Mouse (Mus musculus) CH12.LX (cell line): ENCODE results near the gene Kpna6. TPM values are rescaled to one million over a fixed set of nuclear protein-coding genes. Genes with fewer than 3 reads are reported as not detected.

ENCODE experiments used
- DNase-seq: peaks from one replicate; pipeline ENCODE4 v3.0.0-alpha.2; 2013; ENCODE audit errors: extremely low read depth
- H3K27ac ChIP-seq: 2 replicates; pipeline ENCODE4 v1.5.1; 2012; ENCODE audit warnings: low read depth, mild to moderate bottlenecking, control low read depth, moderate library complexity; ENCODE audit not compliant: insufficient read depth
- H3K27me3 ChIP-seq: replicated peaks from 2 replicates; pipeline ENCODE3; 2012; ENCODE audit warnings: inconsistent platforms
- H3K36me3 ChIP-seq, 2 experiments: replicated peaks in 1 of 2; 2 replicates each; pipeline versions ENCODE3 to v1.6.1; 2012; ENCODE audit warnings: inconsistent platforms in 1 of 2, low read length in 1 of 2, mild to moderate bottlenecking in 1 of 2, mixed read lengths in 1 of 2, moderate library complexity in 1 of 2; ENCODE audit not compliant: control insufficient read depth in 1 of 2, insufficient read depth in 1 of 2
- H3K4me1 ChIP-seq, 2 experiments: 2 replicates each; pipeline ENCODE4 v1.6.1; 2012; ENCODE audit warnings: inconsistent platforms in 1 of 2, moderate library complexity in 1 of 2; ENCODE audit not compliant: insufficient read depth in 2 of 2, control insufficient read depth in 1 of 2
- H3K4me2 ChIP-seq: 2 replicates; pipeline ENCODE4 v1.6.1; 2012; ENCODE audit warnings: low read depth, mild to moderate bottlenecking, control low read depth; ENCODE audit not compliant: poor library complexity, insufficient read depth, severe bottlenecking
- H3K4me3 ChIP-seq, 3 experiments: fragments of 150-350 bp in 1 of 3; sonication (generic) in 1 of 3; replicated peaks in 1 of 3; 2 replicates each; pipeline versions ENCODE3 to v1.5.1; 2011 to 2012; ENCODE audit warnings: low read depth in 2 of 3, low read length in 2 of 3, mild to moderate bottlenecking in 2 of 3, moderate library complexity in 2 of 3, control low read depth in 1 of 3, improper control_type of control experiment in 1 of 3, inconsistent platforms in 1 of 3, mixed read lengths in 1 of 3; ENCODE audit not compliant: poor library complexity in 1 of 3
- H3K79me2 ChIP-seq: replicated peaks from 2 replicates; pipeline ENCODE4 v1.6.1; 2012; ENCODE audit warnings: mild to moderate bottlenecking, moderate library complexity; ENCODE audit not compliant: control insufficient read depth, poor library complexity, insufficient read depth, severe bottlenecking; ENCODE audit errors: extremely low read depth
- H3K9ac ChIP-seq: 2 replicates; pipeline ENCODE4 v1.6.1; 2012; ENCODE audit warnings: low read depth, mild to moderate bottlenecking, control low read depth, moderate library complexity; ENCODE audit not compliant: insufficient read depth
- H3K9me3 ChIP-seq: replicated peaks from 2 replicates; pipeline ENCODE3; 2012; ENCODE audit warnings: low read length, inconsistent platforms, mixed read lengths
- CHD1 ChIP-seq: IDR thresholded peaks from 2 replicates; pipeline ENCODE4 v1.6.1; 2012; ENCODE audit warnings: low read depth, low read length, improper control_type of control experiment, inconsistent platforms
- CTCF ChIP-seq, 2 experiments: IDR thresholded peaks in 1 of 2; conservative IDR thresholded peaks in 1 of 2; 2 replicates each; pipeline ENCODE4 v1.5.1; 2011 to 2012; ENCODE audit warnings: low read depth in 2 of 2, low read length in 2 of 2, improper control_type of control experiment in 1 of 2, inconsistent platforms in 1 of 2, mild to moderate bottlenecking in 1 of 2, moderate library complexity in 1 of 2
- ETS1 ChIP-seq: conservative IDR thresholded peaks from 2 replicates; pipeline ENCODE4 v1.6.1; 2012; ENCODE audit warnings: low read depth, mild to moderate bottlenecking, inconsistent platforms, low read length, improper control_type of control experiment, moderate library complexity
- IRF4 ChIP-seq: IDR thresholded peaks from 2 replicates; pipeline ENCODE4 v1.6.1; 2014; ENCODE audit warnings: low read depth, mild to moderate bottlenecking, inconsistent platforms, low read length, improper control_type of control experiment
- MAX ChIP-seq: IDR thresholded peaks from 2 replicates; pipeline ENCODE4 v1.6.1; 2011; ENCODE audit warnings: low read length, improper control_type of control experiment
- MEF2A ChIP-seq: IDR thresholded peaks from 2 replicates; pipeline ENCODE4 v1.6.1; 2014; ENCODE audit warnings: low read depth, mild to moderate bottlenecking, inconsistent platforms, low read length, improper control_type of control experiment, borderline replicate concordance
- MXI1 ChIP-seq: IDR thresholded peaks from 2 replicates; pipeline ENCODE4 v1.6.1; 2011; ENCODE audit warnings: mild to moderate bottlenecking, low read depth, low read length, improper control_type of control experiment
- MYC ChIP-seq: IDR thresholded peaks from 2 replicates; pipeline ENCODE4 v1.6.1; 2011; ENCODE audit warnings: low read depth, mild to moderate bottlenecking, improper control_type of control experiment, low read length
- NELFE ChIP-seq: IDR thresholded peaks from 2 replicates; pipeline ENCODE4 v1.6.1; 2011; ENCODE audit warnings: low read depth, low read length, improper control_type of control experiment
- NRF1 ChIP-seq: IDR thresholded peaks from 2 replicates; pipeline ENCODE4 v1.6.1; 2014; ENCODE audit warnings: low read depth, mild to moderate bottlenecking, inconsistent platforms, low read length, improper control_type of control experiment, moderate library complexity
- POLR2AphosphoS2 ChIP-seq: IDR thresholded peaks from 2 replicates; pipeline ENCODE4 v1.6.1; 2011; ENCODE audit warnings: low read depth, low read length, improper control_type of control experiment
- TCF12 ChIP-seq: IDR thresholded peaks from 2 replicates; pipeline ENCODE4 v1.6.1; 2014; ENCODE audit warnings: low read depth, mild to moderate bottlenecking, inconsistent platforms, low read length, improper control_type of control experiment
- UBTF ChIP-seq: IDR thresholded peaks from 2 replicates; pipeline ENCODE4 v1.6.1; 2012; ENCODE audit warnings: low read depth, mild to moderate bottlenecking, inconsistent platforms, low read length, improper control_type of control experiment, moderate library complexity
- ZKSCAN1 ChIP-seq: IDR thresholded peaks from 2 replicates; pipeline ENCODE4 v1.6.1; 2012; ENCODE audit warnings: low read depth, inconsistent platforms, low read length, improper control_type of control experiment, borderline replicate concordance
- ZMIZ1 ChIP-seq: IDR thresholded peaks from 2 replicates; pipeline ENCODE4 v1.6.1; 2012; ENCODE audit warnings: low read depth, mild to moderate bottlenecking, inconsistent platforms, low read length, improper control_type of control experiment
- ZNF384 ChIP-seq: IDR thresholded peaks from 2 replicates; pipeline ENCODE4 v1.6.1; 2012; ENCODE audit warnings: low read depth, low read length, improper control_type of control experiment, inconsistent platforms
- dilution Hi-C: fragments of 300-500 bp; cut with MboI; formaldehyde crosslinking; loops from 2 replicates; pipeline ENCODE4 v1.14.3; 2020; ENCODE audit warnings: low sequenced_read_pairs; ENCODE audit not compliant: extremely low pct_unique_long_range_greater_than_20kb, extremely low pct_ligation_motif_present
- in situ Hi-C: fragments of 300-500 bp; cut with MboI; formaldehyde crosslinking; loops from 3 replicates; pipeline ENCODE4 v1.14.3; 2019; ENCODE audit warnings: low sequenced_read_pairs, low pct_ligation_motif_present, low pct_unique_long_range_greater_than_20kb, mixed read lengths
- polyA plus RNA-seq: library from polyadenylated mRNA; unstranded; fragments of >175 nt; gene quantifications from 2 replicates; pipeline ENCODE4 v1.2.1, GENCODE M21; 2012; ENCODE audit warnings: low read depth; ENCODE audit not compliant: insufficient read length
- total RNA-seq, 2 experiments: library from RNA; depleted of rRNA; stranded (reverse); fragments of 300-350 nt in 1 of 2; fragments of >200 nt in 1 of 2; gene quantifications; 2 replicates each; pipeline ENCODE4 v1.2.3; 2012 to 2014

Kpna6 gene
- total and polyA plus RNA-seq, 3 experiments = 17.3 to 25.8 (median 19.6) TPM

GRCm38 (mm10) chr4:129610472-129610871 is 62.1 kb downstream of the Kpna6 start:
- H3K27me3 ChIP-seq = no peaks in the 10 kb centered on the region

GRCm38 (mm10) chr4:129610026-129610425 is 62.5 kb downstream of the Kpna6 start:
- H3K36me3 ChIP-seq = peaks cover 36 to 80% of the 10 kb centered on the region in 2 experiments
- in situ Hi-C loops (loop anchor here (25.0 kb wide), 1 partner anchor 248 kb away; no protein-coding TSS in a partner anchor), dilution Hi-C loops (no loop called here)
- H3K4me3 ChIP-seq = no peak overlapping the region
- no peaks in the 10 kb centered on the region for H3K9me3 ChIP-seq
- H3K4me1 ChIP-seq = peaks cover 6 to 49% of the 10 kb centered on the region in 2 experiments
- H3K27me3 ChIP-seq = no peaks in the 10 kb centered on the region
- DNase-seq = no peak
- TF ChIP-seq ZMIZ1 (no peak), POLR2AphosphoS2 (peak; percentile 19; the same call in 1 of the 2 replicates)
- H3K27ac ChIP-seq = 0 out of 2 replicates have a peak overlapping the region, but pooled peaks have one; percentile 33
- H3K79me2 ChIP-seq = no peaks in the 10 kb centered on the region
- H3K4me2 ChIP-seq = no peak overlapping the region
- H3K9ac ChIP-seq = no peak overlapping the region

More at GRCm38 (mm10) chr4:129610472-129610871, 62.1 kb downstream of the Kpna6 start:
- no peak for DNase-seq
- H3K4me2 ChIP-seq = no peak overlapping the region
- H3K27ac ChIP-seq = no peak overlapping the region
- no peak for TF ChIP-seq NELFE
- TF ChIP-seq POLR2AphosphoS2 = 0 out of 2 replicates have a peak, but pooled peaks have one; percentile 3
- H3K9ac ChIP-seq = no peak overlapping the region
- H3K36me3 ChIP-seq = peaks cover 34 to 77% of the 10 kb centered on the region in 2 experiments
- H3K9me3 ChIP-seq = no peaks in the 10 kb centered on the region
- no peaks in the 10 kb centered on the region for H3K79me2 ChIP-seq
- in situ Hi-C loops (loop anchor here (25.0 kb wide), 1 partner anchor 248 kb away; no protein-coding TSS in a partner anchor), dilution Hi-C loops (no loop called here)
- H3K4me3 ChIP-seq = no peak overlapping the region
- peaks cover 6 to 49% of the 10 kb centered on the region in 2 experiments for H3K4me1 ChIP-seq

GRCm38 (mm10) chr4:129609139-129609631 is 63.4 kb downstream of the Kpna6 start:
- H3K4me3 ChIP-seq = peak overlapping the region in 1 of 3 experiments; percentile 19

More at GRCm38 (mm10) chr4:129609139-129609631, 63.4 kb downstream of the Kpna6 start:
- no peaks in the 10 kb centered on the region for H3K79me2 ChIP-seq
- H3K27me3 ChIP-seq = no peaks in the 10 kb centered on the region
- dilution Hi-C loops = no loop called here
- TF ChIP-seq NRF1 = no peak
- no peak for TF ChIP-seq MYC
- TF ChIP-seq CTCF (conservative IDR thresholded peaks at IDR 0.05 in 1 of 2, IDR thresholded peaks at IDR 0.05 in 1 of 2; ENCODE audit: low read depth in 2 of 2, low read length in 2 of 2) = no peak
- TF ChIP-seq ETS1 = peak; percentile 49
- no peak for TF ChIP-seq UBTF
- no peak for TF ChIP-seq MAX
- TF ChIP-seq MXI1 = no peak
- TF ChIP-seq POLR2AphosphoS2 = 0 out of 2 replicates have a peak, but pooled peaks have one; percentile 4
- no peak for TF ChIP-seq TCF12
- TF ChIP-seq ZKSCAN1 = no peak
- peak; percentile 9; the same call in 1 of the 2 replicates for TF ChIP-seq MEF2A
- TF ChIP-seq CHD1 = no peak
- peak; percentile 35; the same call in 1 of the 2 replicates for TF ChIP-seq IRF4
- no peak for TF ChIP-seq ZNF384
- in situ Hi-C loops = loop anchor here (5.0 to 25.0 kb wide), 2 partner anchors 57 to 247 kb away; no protein-coding TSS in a partner anchor
- no peak overlapping the region for H3K4me2 ChIP-seq
- DNase-seq = peak; percentile 64
- H3K9ac ChIP-seq = no peak overlapping the region
- H3K4me1 ChIP-seq = peaks cover 6 to 49% of the 10 kb centered on the region in 2 experiments
- H3K9me3 ChIP-seq = no peaks in the 10 kb centered on the region
- H3K36me3 ChIP-seq = peaks cover 44 to 81% of the 10 kb centered on the region in 2 experiments
- peak overlapping the region; percentile 33 for H3K27ac ChIP-seq
